Mouse (Mus musculus) retina, postnatal 1 day (tissue): Measurements from ENCODE around the gene Ehmt2.
"Not testable (repeated sequence)": the region's sequence is repeated elsewhere in the genome, so short reads cannot be mapped to it uniquely, and the experiment has no call there.

ENCODE experiments used
- DNase-seq: peaks from one replicate; pipeline ENCODE4 v3.0.0-alpha.2; 2012

The Ehmt2 gene

DNA sequence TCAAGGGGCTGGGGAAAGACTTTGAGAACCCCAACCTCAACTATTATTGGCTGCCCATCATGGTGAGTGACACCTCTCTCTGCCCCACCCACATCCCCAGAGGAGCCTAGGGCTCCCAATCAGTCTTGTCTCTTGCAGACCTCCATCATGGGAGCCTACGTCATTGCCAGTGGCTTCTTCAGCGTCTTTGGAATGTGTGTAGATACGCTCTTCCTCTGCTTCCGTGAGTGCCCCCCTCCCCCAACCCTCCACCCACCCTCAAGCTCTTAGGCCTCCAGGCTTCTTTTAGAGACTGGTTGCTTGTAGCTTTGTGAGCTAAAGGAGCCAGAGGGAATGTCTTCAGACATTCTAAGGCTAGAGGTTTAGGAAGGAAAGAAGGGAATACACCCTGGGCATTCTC lies 30.6 kb downstream of the Ehmt2 start:
- DNase-seq = no peak

DNA sequence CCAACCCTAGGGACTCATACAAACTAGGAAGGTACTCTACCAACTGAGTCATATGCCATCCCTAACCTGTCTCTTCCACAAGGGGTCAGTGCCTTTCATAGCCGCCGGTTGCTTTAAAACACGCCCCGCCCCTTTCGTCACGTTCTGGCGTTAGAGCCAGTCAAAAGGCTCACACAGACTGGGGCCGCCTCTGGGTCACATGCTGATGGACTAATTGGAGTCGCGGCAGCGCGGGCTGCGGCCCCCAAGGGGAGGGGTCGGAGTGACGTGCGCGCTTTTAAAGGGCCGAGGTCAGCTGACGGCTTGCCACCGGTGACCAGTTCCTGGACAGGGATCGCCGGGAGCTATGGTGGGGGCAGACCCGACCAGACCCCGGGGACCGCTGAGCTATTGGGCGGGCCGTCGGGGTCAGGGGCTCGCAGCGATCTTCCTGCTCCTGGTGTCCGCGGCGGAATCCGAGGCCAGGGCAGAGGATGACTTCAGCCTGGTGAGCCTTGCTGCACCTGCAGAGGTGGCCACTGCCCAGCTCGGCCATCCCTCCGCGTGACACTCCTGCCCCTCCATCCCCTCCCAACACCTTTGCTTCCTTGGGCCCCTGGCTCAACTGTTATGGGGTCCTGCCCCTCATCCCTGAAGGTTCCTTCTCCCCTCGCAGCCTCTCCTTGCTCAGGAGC lies 32.9 kb downstream of the Ehmt2 start, which contains the start of gene Neu1:
TSS of gene Neu1 (plus strand) at position 193 of the 674 bp plus-strand sequence.
- DNase-seq = peak; percentile 99

DNA sequence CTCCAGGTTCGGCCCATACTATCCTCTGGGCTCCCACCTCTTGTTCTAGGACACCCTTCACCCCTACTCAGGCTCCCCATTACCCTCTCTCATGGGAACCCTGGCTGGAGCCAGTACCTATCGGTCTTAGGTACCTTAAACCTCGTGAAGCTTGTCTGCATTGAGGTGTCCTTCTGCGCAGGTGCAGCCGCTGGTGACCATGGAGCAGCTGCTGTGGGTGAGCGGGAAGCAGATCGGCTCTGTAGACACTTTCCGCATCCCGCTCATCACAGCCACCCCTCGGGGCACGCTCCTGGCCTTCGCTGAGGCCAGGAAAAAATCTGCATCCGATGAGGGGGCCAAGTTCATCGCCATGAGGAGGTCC lies 33.4 kb downstream of the Ehmt2 start:
- DNase-seq = peak; percentile 52

DNA sequence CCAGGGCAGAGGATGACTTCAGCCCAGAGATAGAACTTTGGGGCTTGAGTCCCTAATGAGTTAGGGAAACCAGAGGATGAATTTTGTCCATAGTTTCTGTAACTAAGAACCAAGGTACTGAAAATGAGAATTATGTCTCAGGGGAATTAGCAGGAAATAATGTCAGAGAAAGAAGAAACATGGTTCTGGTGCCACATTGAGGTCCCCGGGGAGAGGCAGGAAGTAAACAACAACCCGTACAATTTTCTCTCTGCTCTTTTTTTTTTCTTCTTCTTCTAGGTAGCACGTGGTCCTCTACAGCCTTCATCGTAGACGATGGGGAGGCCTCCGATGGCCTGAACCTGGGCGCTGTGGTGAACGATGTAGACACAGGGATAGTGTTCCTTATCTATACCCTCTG lies 34.0 kb downstream of the Ehmt2 start:
- no peak for DNase-seq

DNA sequence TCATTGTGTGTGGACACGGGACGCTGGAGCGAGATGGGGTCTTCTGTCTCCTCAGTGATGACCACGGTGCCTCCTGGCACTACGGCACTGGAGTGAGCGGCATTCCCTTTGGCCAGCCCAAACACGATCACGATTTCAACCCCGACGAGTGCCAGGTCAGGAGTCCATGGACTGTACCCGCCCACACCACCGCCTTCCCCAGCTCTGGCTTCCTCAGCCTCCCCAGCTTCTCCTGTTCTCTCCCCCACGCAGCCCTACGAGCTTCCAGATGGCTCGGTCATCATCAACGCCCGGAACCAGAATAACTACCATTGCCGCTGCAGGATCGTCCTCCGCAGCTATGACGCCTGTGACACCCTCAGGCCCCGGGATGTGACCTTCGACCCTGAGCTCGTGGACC lies 35.8 kb downstream of the Ehmt2 start:
- DNase-seq = no peak

DNA sequence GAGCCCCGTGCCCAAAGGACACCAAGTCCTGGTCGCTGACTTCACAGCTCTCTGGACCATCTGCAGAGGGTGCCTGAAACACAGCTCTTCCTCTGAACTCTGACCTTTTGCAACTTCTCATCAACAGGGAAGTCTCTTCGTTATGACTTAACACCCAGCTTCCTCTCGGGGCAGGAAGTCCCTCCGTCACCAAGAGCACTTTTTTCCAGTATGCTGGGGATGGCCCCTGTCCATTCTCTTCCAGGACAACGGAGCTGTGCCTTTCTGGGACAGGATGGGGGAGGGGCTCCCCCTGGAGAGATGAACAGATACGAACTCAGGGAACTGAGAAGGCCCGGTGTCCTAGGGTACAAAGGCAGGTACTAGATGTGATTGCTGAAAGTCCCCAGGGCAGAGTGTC lies 36.6 kb downstream of the Ehmt2 start:
- DNase-seq = no peak

DNA sequence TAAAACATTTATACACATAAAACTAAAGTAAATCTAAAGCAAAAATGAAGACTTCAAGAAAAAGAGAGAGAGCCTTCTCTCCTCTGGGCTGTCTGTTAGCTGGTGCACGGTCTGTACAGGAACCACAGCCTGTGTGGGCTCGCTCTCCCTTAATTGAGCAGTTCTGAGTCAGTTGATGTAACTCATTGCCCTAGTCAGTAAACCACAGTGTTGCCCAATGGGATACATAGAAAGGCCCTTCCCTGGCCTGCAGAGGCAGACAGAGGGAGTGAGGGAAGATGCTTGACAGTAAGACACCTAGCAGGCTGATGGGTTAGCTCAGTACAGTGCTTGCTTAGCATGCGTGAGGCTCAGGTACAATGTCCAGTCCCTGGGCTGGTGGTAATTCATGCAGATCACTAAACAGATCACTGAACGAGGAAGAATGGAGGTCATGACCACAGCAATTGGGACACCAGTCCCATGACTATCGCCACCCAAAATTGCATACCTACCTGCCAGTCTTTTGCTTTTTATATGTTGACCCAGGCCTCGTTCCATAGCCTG lies 39.8 kb downstream of the Ehmt2 start:
- DNase-seq = no peak

DNA sequence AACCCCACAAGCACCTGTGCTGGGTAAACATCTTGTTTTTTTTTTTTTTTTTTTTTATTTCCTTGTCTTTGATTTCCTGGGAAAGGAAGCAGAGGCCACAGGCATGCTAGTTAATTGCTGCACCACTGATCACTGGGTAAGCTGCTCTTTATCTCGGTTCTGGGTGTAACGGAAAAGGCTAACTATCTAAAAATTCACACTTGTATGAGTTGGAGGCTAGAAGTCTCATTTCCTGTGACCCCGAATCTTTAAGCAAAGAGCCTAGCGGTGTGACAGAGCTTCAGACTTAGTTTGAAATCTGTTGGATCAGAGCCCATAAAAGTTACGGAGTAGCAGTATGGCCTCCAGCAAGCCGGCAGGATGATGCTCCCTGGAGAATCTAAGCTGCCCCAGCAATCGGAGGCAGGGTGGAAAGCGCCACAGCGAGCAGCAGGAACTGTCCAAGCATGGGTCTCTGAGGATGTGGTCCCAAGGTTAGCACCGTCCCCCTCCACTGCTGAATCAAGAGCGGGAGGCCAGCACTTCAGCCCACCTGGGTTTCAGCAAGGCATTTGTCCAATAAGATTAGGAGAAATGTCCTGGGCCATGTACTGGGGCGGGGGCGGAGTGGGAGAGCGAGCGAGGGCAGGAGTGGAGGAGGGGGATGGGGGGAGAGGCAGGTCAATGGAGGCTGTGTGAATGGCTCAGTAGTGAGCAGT lies 43.2 kb downstream of the Ehmt2 start:
- peak; percentile 41 for DNase-seq

DNA sequence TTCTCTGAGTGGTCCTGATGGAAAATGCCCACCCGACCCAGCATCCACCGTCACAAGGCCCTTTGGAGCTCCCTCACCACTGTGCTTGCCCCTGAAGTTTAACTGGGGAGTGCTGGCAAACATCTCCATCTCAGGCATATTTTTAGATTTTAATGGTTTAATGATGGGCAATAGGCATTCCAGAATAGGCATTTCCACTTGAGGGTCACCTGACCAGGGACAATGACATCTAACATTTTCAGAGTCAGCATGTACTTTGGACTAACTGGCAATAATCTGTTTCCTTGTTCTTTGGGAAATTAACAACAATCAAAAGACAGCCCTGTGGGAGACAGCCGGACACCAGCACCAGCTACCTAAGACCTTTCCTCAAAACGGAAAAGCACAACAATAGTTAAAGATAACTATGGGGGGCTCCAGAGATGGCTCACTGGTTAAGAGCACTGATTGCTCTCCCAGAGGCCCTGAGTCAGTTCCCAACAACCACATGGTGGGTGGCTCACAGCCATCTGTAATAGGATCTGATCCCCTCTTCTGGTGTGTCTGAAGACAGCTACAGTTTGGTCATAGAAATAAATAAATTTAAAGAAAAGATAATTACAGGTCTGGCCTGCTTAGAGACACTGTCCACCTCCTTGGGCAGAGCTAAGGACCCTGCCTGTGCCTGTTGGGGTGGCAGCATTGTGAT lies 45.0 kb downstream of the Ehmt2 start:
- no peak for DNase-seq

DNA sequence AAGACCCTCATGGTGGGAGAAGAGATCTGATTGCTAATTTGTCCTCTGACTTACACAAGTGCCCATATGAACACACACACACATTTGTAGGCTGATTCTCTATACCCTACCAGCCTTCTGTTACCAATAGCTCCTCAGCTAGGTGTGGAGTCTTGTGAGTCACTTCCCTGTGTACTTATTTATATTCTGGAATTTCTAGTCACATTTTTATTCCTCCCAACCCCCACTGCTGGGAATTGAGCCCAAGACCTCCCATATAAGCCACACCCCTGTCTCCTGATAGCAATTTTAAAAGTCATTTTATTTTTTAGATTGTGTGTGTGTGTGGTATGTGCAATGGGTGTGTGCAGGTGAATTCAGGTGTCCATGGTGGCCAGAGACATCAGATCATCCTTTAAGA lies 46.1 kb downstream of the Ehmt2 start:
- no peak for DNase-seq

DNA sequence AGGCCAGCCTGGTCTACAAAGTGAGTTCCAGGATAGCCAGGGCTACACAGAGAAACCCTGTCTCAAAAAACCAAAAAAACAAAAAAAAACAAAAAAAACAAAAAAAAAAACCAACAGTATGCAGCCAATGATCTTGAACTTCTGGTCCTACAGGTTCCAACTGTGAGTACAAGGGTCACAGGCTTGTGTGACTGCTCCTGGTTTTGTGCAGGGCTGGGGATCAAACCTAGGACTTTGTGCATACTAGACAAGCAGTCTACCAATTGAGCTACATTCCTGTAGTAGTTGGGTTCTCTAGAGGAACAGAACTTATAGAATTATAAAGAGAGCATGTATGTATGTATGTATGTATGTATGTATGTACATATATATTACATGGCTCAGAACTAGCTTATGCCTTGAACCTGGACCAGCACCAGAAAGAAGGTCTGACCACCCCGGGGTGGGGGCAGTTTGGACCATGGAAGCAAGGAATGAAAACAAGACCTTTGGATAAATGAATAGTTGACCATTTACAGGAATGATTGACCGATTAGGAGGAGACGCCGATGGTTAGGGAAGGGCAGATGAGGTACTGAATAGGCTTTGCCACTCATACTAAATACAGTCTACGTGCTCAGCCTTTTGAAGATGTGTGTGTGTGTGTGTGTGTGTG lies 48.3 kb downstream of the Ehmt2 start:
- no peak for DNase-seq

DNA sequence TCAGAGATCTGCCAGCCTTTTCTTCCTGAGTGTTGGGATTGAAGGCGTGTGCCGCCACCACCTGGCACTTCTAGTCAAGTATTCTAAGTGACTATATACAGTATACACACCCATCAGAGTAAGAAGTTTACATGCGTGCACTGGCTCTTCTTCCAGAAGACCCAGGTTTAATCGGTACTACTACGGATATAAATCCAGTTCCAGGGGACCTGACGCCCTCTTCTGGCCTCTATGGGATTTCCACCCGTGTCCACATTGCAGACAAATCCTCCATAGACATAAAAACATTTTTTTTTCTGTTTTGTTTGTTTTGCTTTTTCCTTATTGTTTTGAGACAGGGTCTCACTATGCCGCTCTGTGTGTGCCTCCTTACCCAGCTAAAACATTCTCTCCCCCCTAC lies 49.3 kb downstream of the Ehmt2 start:
- peak; percentile 56 for DNase-seq

DNA sequence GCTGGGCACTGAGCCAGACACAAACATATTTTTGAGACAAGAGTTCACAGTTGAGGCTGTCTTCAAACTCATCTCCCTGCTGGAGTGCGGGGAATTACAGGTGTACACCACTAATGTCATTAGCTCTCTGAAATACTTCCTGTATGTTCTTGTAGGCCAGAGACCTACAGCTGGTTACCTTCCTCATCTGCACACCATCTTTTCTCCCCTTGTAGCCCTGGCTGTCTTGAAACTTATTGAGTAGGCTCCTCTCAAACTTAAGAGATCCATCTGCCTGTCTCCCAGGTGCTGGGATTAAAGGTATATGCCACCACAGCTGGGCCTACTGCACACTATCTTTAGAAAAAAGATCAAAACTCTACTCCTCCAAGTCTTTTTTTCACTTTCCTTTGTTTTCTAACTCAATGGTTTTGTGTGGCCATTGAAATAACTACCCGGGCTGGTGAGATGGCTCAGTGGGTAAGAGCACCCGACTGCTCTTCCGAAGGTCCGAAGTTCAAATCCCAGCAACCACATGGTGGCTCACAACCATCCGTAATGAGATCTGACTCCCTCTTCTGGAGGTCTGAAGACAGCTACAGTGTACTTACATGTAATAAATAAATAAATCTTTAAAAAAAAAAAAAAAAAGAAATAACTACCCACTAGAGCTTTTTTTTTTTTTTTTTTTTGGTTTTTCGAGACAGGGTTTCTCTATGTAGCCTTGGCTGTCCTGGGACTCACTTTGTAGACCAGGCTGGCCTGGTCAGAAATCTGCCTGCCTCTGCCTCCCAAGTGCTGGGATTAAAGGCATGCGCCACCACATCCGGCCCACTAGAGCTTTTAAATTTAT lies 50.7 kb downstream of the Ehmt2 start:
- DNase-seq = not testable (repeated sequence)

DNA sequence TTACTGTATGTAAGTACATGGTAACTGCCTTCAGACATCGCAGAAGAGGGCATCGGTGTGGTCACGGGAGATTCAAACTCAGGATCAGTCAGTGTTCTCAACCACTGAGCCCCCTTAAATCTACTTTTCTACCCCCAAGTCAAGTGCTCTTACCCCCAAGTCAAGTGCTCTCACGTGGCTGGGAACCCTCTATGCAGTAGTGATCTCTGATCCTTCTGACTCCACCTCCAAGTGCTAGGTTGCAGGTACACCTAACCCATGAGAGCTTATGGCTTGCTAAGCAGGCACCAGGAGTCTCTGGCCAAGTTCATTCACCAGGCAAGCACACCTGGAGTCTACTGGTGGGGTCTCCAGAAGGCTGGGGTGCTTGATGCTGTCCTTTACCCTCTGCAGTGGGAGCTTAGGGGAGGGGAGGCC lies 51.3 kb downstream of the Ehmt2 start:
- DNase-seq = no peak

DNA sequence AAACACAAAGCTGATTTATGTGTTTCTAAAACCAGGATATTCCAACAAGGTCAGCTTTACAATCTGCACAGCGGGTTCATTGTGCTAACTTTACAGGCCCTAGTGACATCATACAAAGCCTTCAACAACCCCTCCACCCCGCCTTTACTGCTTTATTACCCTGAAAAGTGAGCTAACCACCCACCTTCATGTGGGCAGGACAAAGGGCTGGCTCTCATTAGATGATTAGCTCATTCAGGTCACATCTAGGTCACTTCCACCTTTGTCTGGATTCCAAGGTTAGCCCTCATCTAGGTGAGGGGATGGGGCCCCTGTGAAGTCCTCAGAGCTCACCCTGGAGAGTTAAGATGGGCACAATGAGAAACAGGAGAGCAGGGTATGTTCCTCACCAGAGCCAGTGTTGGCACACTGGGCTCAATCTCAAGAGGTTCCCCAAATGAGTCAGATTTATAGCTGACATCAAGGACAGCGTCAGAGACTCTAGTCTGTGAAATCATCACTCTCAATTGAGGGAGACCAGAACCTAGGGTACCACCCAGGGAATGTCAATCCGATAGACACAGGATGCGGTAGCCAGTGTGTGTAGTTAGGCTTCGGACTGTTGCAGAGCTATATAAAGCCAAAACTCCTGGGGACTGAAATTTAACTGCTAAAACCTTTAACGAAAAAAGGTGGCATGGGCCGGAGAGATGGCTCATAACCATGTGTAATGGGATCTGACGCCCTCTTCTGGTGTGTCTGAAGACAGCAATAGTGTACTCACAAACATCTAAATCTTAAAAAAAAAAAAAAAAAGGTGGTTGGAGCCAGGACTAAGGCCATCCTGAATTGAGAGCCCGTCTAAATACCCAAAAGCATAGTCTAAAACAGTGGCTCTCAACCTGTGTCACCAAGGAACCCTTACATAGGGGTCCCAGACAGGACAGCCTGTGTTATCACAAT lies 52.5 kb downstream of the Ehmt2 start:
- DNase-seq = no peak

DNA sequence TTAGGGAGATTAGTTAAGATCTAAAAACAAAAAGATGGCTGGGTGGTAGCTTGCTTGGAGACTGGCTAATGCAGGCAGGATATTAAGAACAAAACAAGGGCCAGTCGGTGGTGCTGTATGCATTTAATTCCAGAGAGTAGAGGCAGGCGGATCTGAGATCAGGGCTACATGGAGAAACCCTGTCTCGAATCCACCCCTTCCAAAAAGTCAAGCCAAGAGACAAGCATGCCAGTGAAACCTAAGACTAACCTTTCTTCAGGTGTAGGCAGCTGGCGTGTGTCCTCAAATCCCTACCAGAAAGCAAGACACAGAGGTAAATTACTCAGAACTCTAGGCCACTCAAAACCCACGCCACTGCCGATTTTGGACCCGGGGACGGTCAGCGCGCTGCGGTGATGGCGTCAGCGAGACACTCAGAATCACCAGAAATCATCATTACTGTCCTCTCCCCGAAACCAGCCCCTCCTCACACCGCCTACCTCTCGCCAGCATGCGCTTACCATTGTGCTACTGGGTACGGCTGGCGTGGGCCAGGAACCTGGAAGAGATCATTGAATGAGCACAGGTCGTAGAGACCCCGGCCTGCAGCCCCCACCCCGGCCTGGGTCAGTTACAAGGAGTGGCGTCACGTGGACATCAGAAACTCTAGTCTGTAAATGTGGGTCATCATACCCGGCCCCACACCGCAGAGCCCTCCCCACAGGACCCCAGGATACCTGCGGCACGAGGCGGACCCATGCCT lies 53.5 kb downstream of the Ehmt2 start:
- no peak for DNase-seq

DNA sequence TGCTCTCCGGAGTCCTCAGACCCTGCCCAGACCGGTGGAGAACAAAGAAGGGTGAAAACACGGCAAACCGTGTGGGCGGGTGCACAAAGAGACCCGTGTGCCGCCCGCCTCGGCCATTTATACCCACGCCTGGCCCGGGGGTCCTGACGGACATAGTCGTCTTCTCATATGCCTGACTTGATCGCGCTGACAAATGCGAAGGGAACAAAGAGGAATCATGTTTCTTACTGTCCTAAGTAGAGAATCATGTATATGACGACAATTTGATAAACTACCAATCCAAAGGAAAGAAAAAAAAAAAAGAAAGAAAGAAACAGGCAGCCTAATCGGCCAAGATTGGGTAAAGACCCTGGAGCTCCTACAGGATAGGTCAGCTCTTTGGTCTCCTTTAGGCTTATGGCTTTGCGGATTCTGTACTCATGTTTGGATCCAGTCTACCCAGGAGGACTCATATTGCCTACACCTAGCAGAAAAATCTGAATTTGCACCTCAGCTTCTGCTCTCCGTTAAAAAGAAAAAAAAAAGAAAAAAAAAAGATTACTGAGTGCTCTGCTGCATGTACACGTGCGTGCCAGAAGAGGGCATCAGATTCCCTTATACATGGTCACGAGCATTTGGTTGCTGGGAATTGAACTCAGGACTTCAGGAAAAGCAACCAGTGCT lies 54.2 kb downstream of the Ehmt2 start:
- peak; percentile 91 for DNase-seq

DNA sequence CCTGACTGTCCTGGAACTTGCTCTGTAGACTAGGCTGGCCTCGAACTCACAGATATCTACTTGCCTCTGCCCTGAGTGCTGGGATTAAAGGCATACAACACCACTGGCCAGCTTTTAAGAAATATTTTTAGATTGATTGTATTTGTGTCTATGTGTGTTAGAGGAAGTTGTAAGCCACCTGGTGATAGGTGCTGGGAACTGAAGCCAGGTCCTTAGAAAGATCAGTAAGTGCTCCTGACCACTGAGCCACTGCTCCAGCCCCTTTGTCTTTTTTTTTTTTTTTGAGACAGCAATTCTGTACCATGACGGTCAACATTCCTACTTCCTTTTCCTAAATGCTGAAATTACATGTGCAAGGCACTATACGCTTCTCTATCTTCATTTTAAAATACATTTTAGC lies 55.0 kb downstream of the Ehmt2 start:
- DNase-seq = no peak

DNA sequence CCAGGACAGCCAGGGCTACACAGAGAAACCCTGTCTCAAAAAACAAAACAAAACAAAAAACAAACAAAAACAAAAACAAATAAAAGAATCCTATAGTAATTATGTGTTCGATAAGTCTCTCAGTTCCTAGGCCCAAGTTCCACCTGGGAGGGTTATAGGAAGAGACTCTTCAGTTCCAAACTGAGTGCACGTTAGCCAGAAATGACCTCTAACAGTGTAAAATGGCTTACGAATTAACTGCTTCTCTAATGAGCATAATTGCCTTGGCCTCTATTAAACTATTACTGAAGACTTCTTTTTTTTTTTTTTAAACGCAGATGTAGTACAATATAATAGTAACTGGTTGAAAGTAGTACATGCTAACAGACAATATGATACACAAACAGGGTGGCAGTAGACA lies 55.6 kb downstream of the Ehmt2 start:
- no peak for DNase-seq

DNA sequence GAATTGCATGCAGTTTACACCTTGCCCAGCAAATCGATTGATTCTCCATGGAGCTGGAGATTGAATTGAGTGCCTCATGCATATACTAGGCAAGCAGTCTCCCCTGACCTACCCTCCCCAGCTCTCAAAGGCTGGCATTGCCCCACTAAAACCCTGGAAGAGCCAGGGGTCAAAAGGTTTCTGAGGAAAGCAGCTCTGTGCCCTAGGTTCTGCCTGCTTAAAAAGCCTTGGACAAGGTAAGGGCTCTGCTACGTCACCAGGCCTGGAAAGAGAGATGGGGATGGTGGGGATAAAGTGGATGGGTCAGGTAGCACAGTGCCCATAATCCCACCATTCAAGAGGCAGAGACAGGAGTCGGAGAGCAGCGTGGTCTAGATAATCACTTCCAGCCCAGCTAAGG lies 56.6 kb downstream of the Ehmt2 start:
- no peak for DNase-seq
